Mouse (Mus musculus) CH12.LX (cell line): ENCODE data around the gene Ppara. TPM values are rescaled to one million over a fixed set of nuclear protein-coding genes. Genes with fewer than 3 reads are reported as not detected.

Experiments
- DNase-seq: peaks from one replicate; pipeline ENCODE4 v3.0.0-alpha.2; 2013; ENCODE audit errors: extremely low read depth
- H3K27ac ChIP-seq: 2 replicates; pipeline ENCODE4 v1.5.1; 2012; ENCODE audit warnings: low read depth, mild to moderate bottlenecking, control low read depth, moderate library complexity; ENCODE audit not compliant: insufficient read depth
- H3K27me3 ChIP-seq: replicated peaks from 2 replicates; pipeline ENCODE3; 2012; ENCODE audit warnings: inconsistent platforms
- H3K36me3 ChIP-seq, 2 experiments: replicated peaks in 1 of 2; 2 replicates each; pipeline versions ENCODE3 to v1.6.1; 2012; ENCODE audit warnings: inconsistent platforms in 1 of 2, low read length in 1 of 2, mild to moderate bottlenecking in 1 of 2, mixed read lengths in 1 of 2, moderate library complexity in 1 of 2; ENCODE audit not compliant: control insufficient read depth in 1 of 2, insufficient read depth in 1 of 2
- H3K4me1 ChIP-seq, 2 experiments: 2 replicates each; pipeline ENCODE4 v1.6.1; 2012; ENCODE audit warnings: inconsistent platforms in 1 of 2, moderate library complexity in 1 of 2; ENCODE audit not compliant: insufficient read depth in 2 of 2, control insufficient read depth in 1 of 2
- H3K4me2 ChIP-seq: 2 replicates; pipeline ENCODE4 v1.6.1; 2012; ENCODE audit warnings: low read depth, mild to moderate bottlenecking, control low read depth; ENCODE audit not compliant: poor library complexity, insufficient read depth, severe bottlenecking
- H3K4me3 ChIP-seq, 3 experiments: fragments of 150-350 bp in 1 of 3; sonication (generic) in 1 of 3; replicated peaks in 1 of 3; 2 replicates each; pipeline versions ENCODE3 to v1.5.1; 2011 to 2012; ENCODE audit warnings: low read depth in 2 of 3, low read length in 2 of 3, mild to moderate bottlenecking in 2 of 3, moderate library complexity in 2 of 3, control low read depth in 1 of 3, improper control_type of control experiment in 1 of 3, inconsistent platforms in 1 of 3, mixed read lengths in 1 of 3; ENCODE audit not compliant: poor library complexity in 1 of 3
- H3K79me2 ChIP-seq: replicated peaks from 2 replicates; pipeline ENCODE4 v1.6.1; 2012; ENCODE audit warnings: mild to moderate bottlenecking, moderate library complexity; ENCODE audit not compliant: control insufficient read depth, poor library complexity, insufficient read depth, severe bottlenecking; ENCODE audit errors: extremely low read depth
- H3K9ac ChIP-seq: 2 replicates; pipeline ENCODE4 v1.6.1; 2012; ENCODE audit warnings: low read depth, mild to moderate bottlenecking, control low read depth, moderate library complexity; ENCODE audit not compliant: insufficient read depth
- H3K9me3 ChIP-seq: replicated peaks from 2 replicates; pipeline ENCODE3; 2012; ENCODE audit warnings: low read length, inconsistent platforms, mixed read lengths
- BHLHE40 ChIP-seq: IDR thresholded peaks from 2 replicates; pipeline ENCODE4 v1.6.1; 2011; ENCODE audit warnings: mild to moderate bottlenecking, low read depth, low read length, improper control_type of control experiment
- CHD1 ChIP-seq: IDR thresholded peaks from 2 replicates; pipeline ENCODE4 v1.6.1; 2012; ENCODE audit warnings: low read depth, low read length, improper control_type of control experiment, inconsistent platforms
- CTCF ChIP-seq, 2 experiments: IDR thresholded peaks in 1 of 2; conservative IDR thresholded peaks in 1 of 2; 2 replicates each; pipeline ENCODE4 v1.5.1; 2011 to 2012; ENCODE audit warnings: low read depth in 2 of 2, low read length in 2 of 2, improper control_type of control experiment in 1 of 2, inconsistent platforms in 1 of 2, mild to moderate bottlenecking in 1 of 2, moderate library complexity in 1 of 2
- ELF1 ChIP-seq: IDR thresholded peaks from 2 replicates; pipeline ENCODE4 v1.6.1; 2014; ENCODE audit warnings: low read depth, mild to moderate bottlenecking, inconsistent platforms, low read length, improper control_type of control experiment
- EP300 ChIP-seq: IDR thresholded peaks from 2 replicates; pipeline ENCODE4 v1.6.1; 2011; ENCODE audit warnings: low read length, improper control_type of control experiment
- ETS1 ChIP-seq: conservative IDR thresholded peaks from 2 replicates; pipeline ENCODE4 v1.6.1; 2012; ENCODE audit warnings: low read depth, mild to moderate bottlenecking, inconsistent platforms, low read length, improper control_type of control experiment, moderate library complexity
- HCFC1 ChIP-seq: IDR thresholded peaks from 2 replicates; pipeline ENCODE4 v1.6.1; 2012; ENCODE audit warnings: low read depth, mild to moderate bottlenecking, inconsistent platforms, low read length, improper control_type of control experiment
- IRF4 ChIP-seq: IDR thresholded peaks from 2 replicates; pipeline ENCODE4 v1.6.1; 2014; ENCODE audit warnings: low read depth, mild to moderate bottlenecking, inconsistent platforms, low read length, improper control_type of control experiment
- JUN ChIP-seq: IDR thresholded peaks from 2 replicates; pipeline ENCODE4 v1.6.1; 2011; ENCODE audit warnings: low read depth, mild to moderate bottlenecking, low read length, improper control_type of control experiment, moderate library complexity; ENCODE audit not compliant: insufficient read depth
- KAT2A ChIP-seq: IDR thresholded peaks from 2 replicates; pipeline ENCODE4 v1.6.1; 2012; ENCODE audit warnings: low read length, improper control_type of control experiment, inconsistent platforms; ENCODE audit not compliant: insufficient replicate concordance
- MAFK ChIP-seq: IDR thresholded peaks from 2 replicates; pipeline ENCODE4 v1.6.1; 2011; ENCODE audit warnings: low read length, improper control_type of control experiment; ENCODE audit not compliant: insufficient replicate concordance
- MAX ChIP-seq: IDR thresholded peaks from 2 replicates; pipeline ENCODE4 v1.6.1; 2011; ENCODE audit warnings: low read length, improper control_type of control experiment
- MAZ ChIP-seq: IDR thresholded peaks from 2 replicates; pipeline ENCODE4 v1.6.1; 2012; ENCODE audit warnings: low read depth, mild to moderate bottlenecking, inconsistent platforms, low read length, improper control_type of control experiment, moderate library complexity
- MYC ChIP-seq: IDR thresholded peaks from 2 replicates; pipeline ENCODE4 v1.6.1; 2011; ENCODE audit warnings: low read depth, mild to moderate bottlenecking, improper control_type of control experiment, low read length
- NELFE ChIP-seq: IDR thresholded peaks from 2 replicates; pipeline ENCODE4 v1.6.1; 2011; ENCODE audit warnings: low read depth, low read length, improper control_type of control experiment
- NRF1 ChIP-seq: IDR thresholded peaks from 2 replicates; pipeline ENCODE4 v1.6.1; 2014; ENCODE audit warnings: low read depth, mild to moderate bottlenecking, inconsistent platforms, low read length, improper control_type of control experiment, moderate library complexity
- PAX5 ChIP-seq: IDR thresholded peaks from 2 replicates; pipeline ENCODE4 v1.6.1; 2012; ENCODE audit warnings: low read length, inconsistent platforms, mixed read lengths
- POLR2A ChIP-seq: IDR thresholded peaks from 2 replicates; pipeline ENCODE4 v1.6.1; 2011; ENCODE audit warnings: low read depth, mild to moderate bottlenecking, improper control_type of control experiment, low read length
- POLR2AphosphoS2 ChIP-seq: IDR thresholded peaks from 2 replicates; pipeline ENCODE4 v1.6.1; 2011; ENCODE audit warnings: low read depth, low read length, improper control_type of control experiment
- RAD21 ChIP-seq: IDR thresholded peaks from 2 replicates; pipeline ENCODE4 v1.6.1; 2011; ENCODE audit warnings: low read depth, mild to moderate bottlenecking, low read length, improper control_type of control experiment, moderate library complexity
- TBP ChIP-seq: conservative IDR thresholded peaks from 2 replicates; pipeline ENCODE4 v1.6.1; 2011; ENCODE audit warnings: low read depth, low read length, improper control_type of control experiment
- TCF12 ChIP-seq: IDR thresholded peaks from 2 replicates; pipeline ENCODE4 v1.6.1; 2014; ENCODE audit warnings: low read depth, mild to moderate bottlenecking, inconsistent platforms, low read length, improper control_type of control experiment
- UBTF ChIP-seq: IDR thresholded peaks from 2 replicates; pipeline ENCODE4 v1.6.1; 2012; ENCODE audit warnings: low read depth, mild to moderate bottlenecking, inconsistent platforms, low read length, improper control_type of control experiment, moderate library complexity
- USF2 ChIP-seq: conservative IDR thresholded peaks from 2 replicates; pipeline ENCODE4 v1.6.1; 2011; ENCODE audit warnings: low read depth, low read length, improper control_type of control experiment
- ZC3H11A ChIP-seq: IDR thresholded peaks from 2 replicates; pipeline ENCODE4 v1.6.1; 2012; ENCODE audit warnings: low read depth, mild to moderate bottlenecking, inconsistent platforms, low read length, improper control_type of control experiment
- ZMIZ1 ChIP-seq: IDR thresholded peaks from 2 replicates; pipeline ENCODE4 v1.6.1; 2012; ENCODE audit warnings: low read depth, mild to moderate bottlenecking, inconsistent platforms, low read length, improper control_type of control experiment
- dilution Hi-C: fragments of 300-500 bp; cut with MboI; formaldehyde crosslinking; loops from 2 replicates; pipeline ENCODE4 v1.14.3; 2020; ENCODE audit warnings: low sequenced_read_pairs; ENCODE audit not compliant: extremely low pct_unique_long_range_greater_than_20kb, extremely low pct_ligation_motif_present
- in situ Hi-C: fragments of 300-500 bp; cut with MboI; formaldehyde crosslinking; loops from 3 replicates; pipeline ENCODE4 v1.14.3; 2019; ENCODE audit warnings: low sequenced_read_pairs, low pct_ligation_motif_present, low pct_unique_long_range_greater_than_20kb, mixed read lengths
- polyA plus RNA-seq: library from polyadenylated mRNA; unstranded; fragments of >175 nt; gene quantifications from 2 replicates; pipeline ENCODE4 v1.2.1, GENCODE M21; 2012; ENCODE audit warnings: low read depth; ENCODE audit not compliant: insufficient read length
- total RNA-seq, 2 experiments: library from RNA; depleted of rRNA; stranded (reverse); fragments of 300-350 nt in 1 of 2; fragments of >200 nt in 1 of 2; gene quantifications; 2 replicates each; pipeline ENCODE4 v1.2.3; 2012 to 2014

The Ppara gene
- total and polyA plus RNA-seq, 3 experiments = not detected

DNA sequence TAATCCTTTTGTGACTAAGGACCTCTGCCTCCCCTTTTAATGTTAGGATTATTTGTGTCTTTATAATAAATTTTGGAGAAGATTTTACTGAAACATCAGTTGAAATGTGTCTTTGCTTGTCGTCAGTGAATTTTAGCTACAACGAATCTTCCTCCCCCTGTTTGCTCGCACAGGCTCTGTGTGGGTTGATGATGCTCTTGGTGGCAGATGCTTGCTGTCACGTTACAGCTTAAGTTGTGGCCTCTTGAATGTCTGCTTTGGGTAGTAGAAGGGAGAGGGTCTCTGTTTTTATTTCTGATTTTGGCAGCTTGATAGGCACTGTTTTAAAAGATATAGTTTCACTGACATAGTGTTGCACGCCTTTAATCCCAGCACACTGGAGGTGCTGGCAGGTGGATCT, 4.2 kb downstream of the Ppara start:
- H3K9ac ChIP-seq = no peak overlapping the region
- H3K27ac ChIP-seq = no peak overlapping the region
- H3K9me3 ChIP-seq = no peaks in the 10 kb centered on the region
- DNase-seq = no peak
- in situ Hi-C loops = loop anchor here (25.0 kb wide), 1 partner anchor 298 kb away; the partner anchor contains the start of gene Celsr1
- H3K79me2 ChIP-seq = no peaks in the 10 kb centered on the region
- peaks cover 84% of the 10 kb centered on the region for H3K27me3 ChIP-seq
- H3K36me3 ChIP-seq = no peaks in the 10 kb centered on the region
- no peak overlapping the region for H3K4me3 ChIP-seq
- TF ChIP-seq MAX = no peak
- no peak for TF ChIP-seq IRF4
- TF ChIP-seq NELFE = no peak
- TF ChIP-seq RAD21 = no peak
- TF ChIP-seq MAFK = no peak
- TF ChIP-seq ELF1 = no peak
- TF ChIP-seq POLR2AphosphoS2 = no peak
- TF ChIP-seq KAT2A = no peak
- no peak for TF ChIP-seq POLR2A
- TF ChIP-seq TCF12 = no peak
- no peak for TF ChIP-seq BHLHE40
- TF ChIP-seq CTCF (conservative IDR thresholded peaks at IDR 0.05 in 1 of 2, IDR thresholded peaks at IDR 0.05 in 1 of 2; ENCODE audit: low read depth in 2 of 2, low read length in 2 of 2) = no peak
- no peak for TF ChIP-seq HCFC1
- TF ChIP-seq ETS1 = no peak
- no peak for TF ChIP-seq UBTF
- TF ChIP-seq ZC3H11A = no peak
- TF ChIP-seq TBP = no peak
- TF ChIP-seq MAZ = no peak
- TF ChIP-seq PAX5 = no peak
- TF ChIP-seq, all 38 proteins: peak for 0
- H3K4me2 ChIP-seq = no peak overlapping the region
- dilution Hi-C loops = no loop called here
- peaks cover 8% of the 10 kb centered on the region in 2 experiments; a peak in 2 of 4 replicates for H3K4me1 ChIP-seq

DNA sequence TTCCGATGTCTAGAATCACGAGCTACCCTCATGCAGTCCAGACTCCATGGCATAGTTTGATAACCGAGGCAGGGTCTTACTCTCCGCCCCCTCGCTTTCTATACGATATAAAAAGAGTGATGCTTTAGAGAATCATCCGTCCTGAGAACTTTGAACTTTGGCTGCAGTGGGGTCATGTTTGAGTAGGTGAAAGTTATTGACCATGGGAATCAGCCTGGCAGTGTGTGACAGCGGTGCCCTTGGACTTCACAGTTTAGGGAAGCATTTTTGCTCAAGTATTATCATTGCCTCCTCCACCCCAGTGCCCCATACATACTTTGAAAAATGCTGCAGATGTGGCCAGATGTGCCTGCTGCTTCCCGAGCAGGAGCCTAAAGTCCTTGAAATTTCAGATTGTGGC, 7.8 kb downstream of the Ppara start:
- Histone ChIP-seq H3K9ac (no peak overlapping the region), H3K27ac (no peak overlapping the region), H3K9me3 (no peaks in the 10 kb centered on the region), H3K79me2 (no peaks in the 10 kb centered on the region), H3K27me3 (peaks cover 72% of the 10 kb centered on the region), H3K36me3 (no peaks in the 10 kb centered on the region), H3K4me2 (no peak overlapping the region), H3K4me3 (no peak overlapping the region), H3K4me1 (no peaks in the 10 kb centered on the region)
- no peak for TF ChIP-seq USF2
- TF ChIP-seq CHD1 = no peak
- no peak for TF ChIP-seq MYC
- TF ChIP-seq JUN = no peak
- no peak for TF ChIP-seq POLR2A
- no peak for TF ChIP-seq ZMIZ1
- TF ChIP-seq IRF4 = no peak
- no peak for TF ChIP-seq NRF1
- TF ChIP-seq EP300 = no peak
- no peak for TF ChIP-seq TBP
- TF ChIP-seq MAFK = no peak
- TF ChIP-seq NELFE = no peak
- no peak for TF ChIP-seq TCF12
- TF ChIP-seq ZC3H11A = no peak
- TF ChIP-seq HCFC1 = no peak
- no peak for TF ChIP-seq BHLHE40
- in situ Hi-C loops (loop anchor here (25.0 kb wide), 1 partner anchor 295 kb away; the partner anchor contains the start of gene Celsr1), dilution Hi-C loops (no loop called here)
- no peak for DNase-seq
